In genomic region chr12:52602883-52603694, GRCm38 (mm10) we compare ENCODE assay signal across 8 mouse cellular contexts.
DNase-seq lines count a peak whose midpoint lies in the region; ATAC-seq and TF ChIP-seq lines count a peak whose summit lies in the region.

No protein-coding gene starts in this region.

- H3K4me1 ChIP-seq in E14TG2a.4 (replicated peaks; ENCODE audit: low read depth, low read length) = peaks cover 25% of the 10 kb centered on the region
- H3K4me1 ChIP-seq in forebrain, embryonic 13.5 days = peaks cover 14% of the 10 kb centered on the region
- H3K4me1 ChIP-seq in neural tube, embryonic 15.5 days = peaks cover 14% of the 10 kb centered on the region

- no peaks in the 10 kb centered on the region for H3K36me3 ChIP-seq in E14TG2a.4 (ENCODE audit: insufficient read depth, low read length)
- H3K36me3 ChIP-seq in forebrain, embryonic 13.5 days (ENCODE audit: poor library complexity, severe bottlenecking) = no peaks in the 10 kb centered on the region
- H3K36me3 ChIP-seq in neural tube, embryonic 15.5 days = no peaks in the 10 kb centered on the region

- H3K9ac ChIP-seq in forebrain, embryonic 13.5 days = peak overlapping the region; percentile 78
- H3K9ac ChIP-seq in neural tube, embryonic 15.5 days (replicated peaks) = peak overlapping the region; percentile 77

- intact Hi-C loops in heart, postnatal 10 days (cut with DNase I) = loop anchor here (1.0 to 2.0 kb wide), 2 partner anchors 100 to 292 kb away; partner anchors contain the start of gene Arhgap5

- peak; percentile 87 for DNase-seq in c-Kit-positive CD71-positive TER-119-positive erythroid progenitor cells, embryonic 14.5 days (ENCODE audit: low spot score)
- DNase-seq in heart, postnatal 10 days = peak; percentile 90 to 91
- DNase-seq in large intestine, adult 2 months (ENCODE audit: low read depth, low spot score) = peak; percentile 80
- DNase-seq in lung, adult 18-20 months = peak; percentile 87 to 90
- peak; percentile 89 for DNase-seq in testis, postnatal 14 days (ENCODE audit: low spot score)

- peaks cover 17% of the 10 kb centered on the region for H3K9me3 ChIP-seq in E14TG2a.4 (ENCODE audit: low read length)
- 0 out of 2 replicates have a peak, but pooled peaks cover 7% of the 10 kb centered on the region for H3K9me3 ChIP-seq in forebrain, embryonic 13.5 days (replicated peaks)
- H3K9me3 ChIP-seq in neural tube, embryonic 15.5 days (replicated peaks) = no peaks in the 10 kb centered on the region

- H3K27me3 ChIP-seq in E14TG2a.4 (ENCODE audit: insufficient read depth, low read length) = no peaks in the 10 kb centered on the region
- 0 out of 2 replicates have a peak, but pooled peaks cover 2% of the 10 kb centered on the region for H3K27me3 ChIP-seq in forebrain, embryonic 13.5 days
- no peaks in the 10 kb centered on the region for H3K27me3 ChIP-seq in neural tube, embryonic 15.5 days (replicated peaks)

- H3K27ac ChIP-seq in forebrain, embryonic 13.5 days = peak overlapping the region; percentile 85
- peak overlapping the region; percentile 96 for H3K27ac ChIP-seq in neural tube, embryonic 15.5 days (replicated peaks)

- under 1% methylated on average over 35 of the region's 35 CpGs for WGBS in forebrain, embryonic 13.5 days
- under 1% methylated on average over 35 of the region's 35 CpGs for WGBS in large intestine, adult 2 months
- WGBS in neural tube, embryonic 15.5 days = under 1% methylated on average over 35 of the region's 35 CpGs

- H3K4me3 ChIP-seq in E14TG2a.4 (replicated peaks; ENCODE audit: low read length) = peak overlapping the region; percentile 88
- peak overlapping the region; percentile 56 for H3K4me3 ChIP-seq in forebrain, embryonic 13.5 days
- peak overlapping the region; percentile 81 for H3K4me3 ChIP-seq in neural tube, embryonic 15.5 days (replicated peaks)

- no peak for TF ChIP-seq CTCF in E14TG2a.4 (conservative IDR thresholded peaks at IDR 0.05; ENCODE audit: low read length)

- peak; percentile 91 for ATAC-seq in forebrain, embryonic 13.5 days
- ATAC-seq in neural tube, embryonic 15.5 days (ENCODE audit: low FRiP score) = peak; percentile 90

- H3K4me2 ChIP-seq in forebrain, embryonic 13.5 days = peak overlapping the region; percentile 62
- peak overlapping the region; percentile 63 for H3K4me2 ChIP-seq in neural tube, embryonic 15.5 days

Comparison
In these comparisons a context has a peak if more than half of its experiments do, and no peak if none do; other contexts are left out.
1. Peak in every context shown above with its lines: DNase-seq, ATAC-seq, H3K4me3 ChIP-seq and H3K27ac ChIP-seq.